Mouse (Mus musculus) CH12.LX (cell line): Measurements from ENCODE around the gene Jmjd1c. TPM values are rescaled to one million over a fixed set of nuclear protein-coding genes. Genes with fewer than 3 reads are reported as not detected.
A peak's percentile ranks its signal among the peaks of the same experiment; 100 is the strongest.

Experiments used
- DNase-seq: peaks from one replicate; pipeline ENCODE4 v3.0.0-alpha.2; 2013; ENCODE audit errors: extremely low read depth
- H3K27ac ChIP-seq: 2 replicates; pipeline ENCODE4 v1.5.1; 2012; ENCODE audit warnings: low read depth, mild to moderate bottlenecking, control low read depth, moderate library complexity; ENCODE audit not compliant: insufficient read depth
- H3K27me3 ChIP-seq: replicated peaks from 2 replicates; pipeline ENCODE3; 2012; ENCODE audit warnings: inconsistent platforms
- H3K36me3 ChIP-seq, 2 experiments: replicated peaks in 1 of 2; 2 replicates each; pipeline versions ENCODE3 to v1.6.1; 2012; ENCODE audit warnings: inconsistent platforms in 1 of 2, low read length in 1 of 2, mild to moderate bottlenecking in 1 of 2, mixed read lengths in 1 of 2, moderate library complexity in 1 of 2; ENCODE audit not compliant: control insufficient read depth in 1 of 2, insufficient read depth in 1 of 2
- H3K4me1 ChIP-seq, 2 experiments: 2 replicates each; pipeline ENCODE4 v1.6.1; 2012; ENCODE audit warnings: inconsistent platforms in 1 of 2, moderate library complexity in 1 of 2; ENCODE audit not compliant: insufficient read depth in 2 of 2, control insufficient read depth in 1 of 2
- H3K4me2 ChIP-seq: 2 replicates; pipeline ENCODE4 v1.6.1; 2012; ENCODE audit warnings: low read depth, mild to moderate bottlenecking, control low read depth; ENCODE audit not compliant: poor library complexity, insufficient read depth, severe bottlenecking
- H3K4me3 ChIP-seq, 3 experiments: fragments of 150-350 bp in 1 of 3; sonication (generic) in 1 of 3; replicated peaks in 1 of 3; 2 replicates each; pipeline versions ENCODE3 to v1.5.1; 2011 to 2012; ENCODE audit warnings: low read depth in 2 of 3, low read length in 2 of 3, mild to moderate bottlenecking in 2 of 3, moderate library complexity in 2 of 3, control low read depth in 1 of 3, improper control_type of control experiment in 1 of 3, inconsistent platforms in 1 of 3, mixed read lengths in 1 of 3; ENCODE audit not compliant: poor library complexity in 1 of 3
- H3K79me2 ChIP-seq: replicated peaks from 2 replicates; pipeline ENCODE4 v1.6.1; 2012; ENCODE audit warnings: mild to moderate bottlenecking, moderate library complexity; ENCODE audit not compliant: control insufficient read depth, poor library complexity, insufficient read depth, severe bottlenecking; ENCODE audit errors: extremely low read depth
- H3K9ac ChIP-seq: 2 replicates; pipeline ENCODE4 v1.6.1; 2012; ENCODE audit warnings: low read depth, mild to moderate bottlenecking, control low read depth, moderate library complexity; ENCODE audit not compliant: insufficient read depth
- H3K9me3 ChIP-seq: replicated peaks from 2 replicates; pipeline ENCODE3; 2012; ENCODE audit warnings: low read length, inconsistent platforms, mixed read lengths
- BHLHE40 ChIP-seq: IDR thresholded peaks from 2 replicates; pipeline ENCODE4 v1.6.1; 2011; ENCODE audit warnings: mild to moderate bottlenecking, low read depth, low read length, improper control_type of control experiment
- CHD1 ChIP-seq: IDR thresholded peaks from 2 replicates; pipeline ENCODE4 v1.6.1; 2012; ENCODE audit warnings: low read depth, low read length, improper control_type of control experiment, inconsistent platforms
- CHD2 ChIP-seq: IDR thresholded peaks from 2 replicates; pipeline ENCODE4 v1.6.1; 2011; ENCODE audit warnings: low read length, improper control_type of control experiment
- CTCF ChIP-seq, 2 experiments: IDR thresholded peaks in 1 of 2; conservative IDR thresholded peaks in 1 of 2; 2 replicates each; pipeline ENCODE4 v1.5.1; 2011 to 2012; ENCODE audit warnings: low read depth in 2 of 2, low read length in 2 of 2, improper control_type of control experiment in 1 of 2, inconsistent platforms in 1 of 2, mild to moderate bottlenecking in 1 of 2, moderate library complexity in 1 of 2
- E2F4 ChIP-seq: IDR thresholded peaks from 2 replicates; pipeline ENCODE4 v1.6.1; 2011; ENCODE audit warnings: low read depth, low read length, improper control_type of control experiment; ENCODE audit not compliant: insufficient replicate concordance
- ELF1 ChIP-seq: IDR thresholded peaks from 2 replicates; pipeline ENCODE4 v1.6.1; 2014; ENCODE audit warnings: low read depth, mild to moderate bottlenecking, inconsistent platforms, low read length, improper control_type of control experiment
- EP300 ChIP-seq: IDR thresholded peaks from 2 replicates; pipeline ENCODE4 v1.6.1; 2011; ENCODE audit warnings: low read length, improper control_type of control experiment
- ETS1 ChIP-seq: conservative IDR thresholded peaks from 2 replicates; pipeline ENCODE4 v1.6.1; 2012; ENCODE audit warnings: low read depth, mild to moderate bottlenecking, inconsistent platforms, low read length, improper control_type of control experiment, moderate library complexity
- IRF4 ChIP-seq: IDR thresholded peaks from 2 replicates; pipeline ENCODE4 v1.6.1; 2014; ENCODE audit warnings: low read depth, mild to moderate bottlenecking, inconsistent platforms, low read length, improper control_type of control experiment
- JUN ChIP-seq: IDR thresholded peaks from 2 replicates; pipeline ENCODE4 v1.6.1; 2011; ENCODE audit warnings: low read depth, mild to moderate bottlenecking, low read length, improper control_type of control experiment, moderate library complexity; ENCODE audit not compliant: insufficient read depth
- KAT2A ChIP-seq: IDR thresholded peaks from 2 replicates; pipeline ENCODE4 v1.6.1; 2012; ENCODE audit warnings: low read length, improper control_type of control experiment, inconsistent platforms; ENCODE audit not compliant: insufficient replicate concordance
- MAFK ChIP-seq: IDR thresholded peaks from 2 replicates; pipeline ENCODE4 v1.6.1; 2011; ENCODE audit warnings: low read length, improper control_type of control experiment; ENCODE audit not compliant: insufficient replicate concordance
- MAX ChIP-seq: IDR thresholded peaks from 2 replicates; pipeline ENCODE4 v1.6.1; 2011; ENCODE audit warnings: low read length, improper control_type of control experiment
- NELFE ChIP-seq: IDR thresholded peaks from 2 replicates; pipeline ENCODE4 v1.6.1; 2011; ENCODE audit warnings: low read depth, low read length, improper control_type of control experiment
- PAX5 ChIP-seq: IDR thresholded peaks from 2 replicates; pipeline ENCODE4 v1.6.1; 2012; ENCODE audit warnings: low read length, inconsistent platforms, mixed read lengths
- POLR2A ChIP-seq: IDR thresholded peaks from 2 replicates; pipeline ENCODE4 v1.6.1; 2011; ENCODE audit warnings: low read depth, mild to moderate bottlenecking, improper control_type of control experiment, low read length
- POLR2AphosphoS2 ChIP-seq: IDR thresholded peaks from 2 replicates; pipeline ENCODE4 v1.6.1; 2011; ENCODE audit warnings: low read depth, low read length, improper control_type of control experiment
- RAD21 ChIP-seq: IDR thresholded peaks from 2 replicates; pipeline ENCODE4 v1.6.1; 2011; ENCODE audit warnings: low read depth, mild to moderate bottlenecking, low read length, improper control_type of control experiment, moderate library complexity
- RCOR1 ChIP-seq: conservative IDR thresholded peaks from 2 replicates; pipeline ENCODE4 v1.6.1; 2012; ENCODE audit warnings: low read depth, mild to moderate bottlenecking, inconsistent platforms, low read length, improper control_type of control experiment
- SIN3A ChIP-seq: IDR thresholded peaks from 2 replicates; pipeline ENCODE4 v1.6.1; 2012; ENCODE audit warnings: low read length, improper control_type of control experiment, inconsistent platforms
- SMC3 ChIP-seq: IDR thresholded peaks from 2 replicates; pipeline ENCODE4 v1.6.1; 2011; ENCODE audit warnings: low read depth, low read length, improper control_type of control experiment
- TBP ChIP-seq: conservative IDR thresholded peaks from 2 replicates; pipeline ENCODE4 v1.6.1; 2011; ENCODE audit warnings: low read depth, low read length, improper control_type of control experiment
- USF1 ChIP-seq: IDR thresholded peaks from 2 replicates; pipeline ENCODE4 v1.6.1; 2014; ENCODE audit warnings: low read depth, mild to moderate bottlenecking, inconsistent platforms, low read length, improper control_type of control experiment
- ZC3H11A ChIP-seq: IDR thresholded peaks from 2 replicates; pipeline ENCODE4 v1.6.1; 2012; ENCODE audit warnings: low read depth, mild to moderate bottlenecking, inconsistent platforms, low read length, improper control_type of control experiment
- ZKSCAN1 ChIP-seq: IDR thresholded peaks from 2 replicates; pipeline ENCODE4 v1.6.1; 2012; ENCODE audit warnings: low read depth, inconsistent platforms, low read length, improper control_type of control experiment, borderline replicate concordance
- ZMIZ1 ChIP-seq: IDR thresholded peaks from 2 replicates; pipeline ENCODE4 v1.6.1; 2012; ENCODE audit warnings: low read depth, mild to moderate bottlenecking, inconsistent platforms, low read length, improper control_type of control experiment
- ZNF384 ChIP-seq: IDR thresholded peaks from 2 replicates; pipeline ENCODE4 v1.6.1; 2012; ENCODE audit warnings: low read depth, low read length, improper control_type of control experiment, inconsistent platforms
- dilution Hi-C: fragments of 300-500 bp; cut with MboI; formaldehyde crosslinking; loops from 2 replicates; pipeline ENCODE4 v1.14.3; 2020; ENCODE audit warnings: low sequenced_read_pairs; ENCODE audit not compliant: extremely low pct_unique_long_range_greater_than_20kb, extremely low pct_ligation_motif_present
- in situ Hi-C: fragments of 300-500 bp; cut with MboI; formaldehyde crosslinking; loops from 3 replicates; pipeline ENCODE4 v1.14.3; 2019; ENCODE audit warnings: low sequenced_read_pairs, low pct_ligation_motif_present, low pct_unique_long_range_greater_than_20kb, mixed read lengths
- polyA plus RNA-seq: library from polyadenylated mRNA; unstranded; fragments of >175 nt; gene quantifications from 2 replicates; pipeline ENCODE4 v1.2.1, GENCODE M21; 2012; ENCODE audit warnings: low read depth; ENCODE audit not compliant: insufficient read length
- total RNA-seq, 2 experiments: library from RNA; depleted of rRNA; stranded (reverse); fragments of 300-350 nt in 1 of 2; fragments of >200 nt in 1 of 2; gene quantifications; 2 replicates each; pipeline ENCODE4 v1.2.3; 2012 to 2014

The Jmjd1c gene
- total and polyA plus RNA-seq, 3 experiments, result 41.2 to 50.1 (median 41.6) TPM

- dilution Hi-C loops, result no loop called here
- Histone ChIP-seq H3K4me3 (peak overlapping the region; percentile 31 to 59 (median 56)), H3K79me2 (peaks cover 42% of the 10 kb centered on the region), H3K27ac (peak overlapping the region; percentile 76), H3K9ac (peak overlapping the region; percentile 92), H3K27me3 (no peaks in the 10 kb centered on the region), H3K36me3 (peaks cover 13 to 26% of the 10 kb centered on the region in 2 experiments), H3K4me2 (peak overlapping the region; percentile 58), H3K9me3 (no peaks in the 10 kb centered on the region), H3K4me1 (peaks cover 10 to 59% of the 10 kb centered on the region in 2 experiments; a peak in 3 of 4 replicates)
- in situ Hi-C loops, result no loop called here
- TF ChIP-seq USF1 (no peak), KAT2A (no peak), IRF4 (no peak), E2F4 (no peak), SMC3 (no peak), ELF1 (no peak), MAX (no peak), NELFE (no peak), ZKSCAN1 (no peak), POLR2AphosphoS2 (no peak), PAX5 (no peak), TBP (0 out of 2 replicates have a peak, but pooled peaks have one; percentile 17), RAD21 (no peak), MAFK (no peak), RCOR1 (no peak), CHD2 (no peak), EP300 (no peak), CTCF (conservative IDR thresholded peaks at IDR 0.05 in 1 of 2, IDR thresholded peaks at IDR 0.05 in 1 of 2; ENCODE audit: low read depth in 2 of 2, low read length in 2 of 2) (no peak), CHD1 (no peak), SIN3A (no peak), POLR2A (0 out of 2 replicates have a peak, but pooled peaks have one; percentile 17), ZNF384 (peak; percentile 28; the same call in 1 of the 2 replicates), ZMIZ1 (no peak), ETS1 (no peak), BHLHE40 (peak; percentile 30; the same call in 1 of the 2 replicates), ZC3H11A (no peak), JUN (no peak)
- DNase-seq, result no peak
Measured at GRCm38 (mm10) chr10:67298856-67299255, 202.9 kb downstream of the Jmjd1c start.
